Mouse (Mus musculus): ENCODE measurements around the gene Rbl2. TPM values are rescaled to one million over a fixed set of nuclear protein-coding genes. Genes with fewer than 3 reads are reported as not detected.
A peak's percentile ranks its signal among the peaks of the same experiment; 100 is the strongest.

Gene Rbl2
- polyA plus RNA-seq, 1 experiment = 21.5 TPM

- no peak overlapping the region for H3K4me3 ChIP-seq (ENCODE audit: extremely low read depth, insufficient read depth, insufficient read length)
- TF ChIP-seq POLR2A (IDR thresholded peaks at IDR 0.05; ENCODE audit: low read depth, low read length) (no peak), CTCF (IDR thresholded peaks at IDR 0.05; ENCODE audit: extremely low read depth, insufficient read depth, insufficient read length, insufficient replicate concordance) (no peak)
- H3K36me3 ChIP-seq (ENCODE audit: control insufficient read depth, insufficient read depth, low read length) = peaks cover 4% of the 10 kb centered on the region; the same call in 1 of the 2 replicates
- no peaks in the 10 kb centered on the region for H3K27me3 ChIP-seq (ENCODE audit: control insufficient read depth, insufficient read depth, low read length)
- no peaks in the 10 kb centered on the region for H3K4me1 ChIP-seq (ENCODE audit: control insufficient read depth, insufficient read depth, insufficient read length)
- no peak for DNase-seq (ENCODE audit: low read depth in 1 of 2, low spot score in 2 of 2)
- no peak overlapping the region for H3K27ac ChIP-seq (ENCODE audit: insufficient read depth, low read length)
- 89% methylated on average over 3 of the region's 3 CpGs for WGBS
Measured at GRCm38 (mm10) chr8:91056848-91057247, 13.0 kb upstream of the Rbl2 start.

DNA sequence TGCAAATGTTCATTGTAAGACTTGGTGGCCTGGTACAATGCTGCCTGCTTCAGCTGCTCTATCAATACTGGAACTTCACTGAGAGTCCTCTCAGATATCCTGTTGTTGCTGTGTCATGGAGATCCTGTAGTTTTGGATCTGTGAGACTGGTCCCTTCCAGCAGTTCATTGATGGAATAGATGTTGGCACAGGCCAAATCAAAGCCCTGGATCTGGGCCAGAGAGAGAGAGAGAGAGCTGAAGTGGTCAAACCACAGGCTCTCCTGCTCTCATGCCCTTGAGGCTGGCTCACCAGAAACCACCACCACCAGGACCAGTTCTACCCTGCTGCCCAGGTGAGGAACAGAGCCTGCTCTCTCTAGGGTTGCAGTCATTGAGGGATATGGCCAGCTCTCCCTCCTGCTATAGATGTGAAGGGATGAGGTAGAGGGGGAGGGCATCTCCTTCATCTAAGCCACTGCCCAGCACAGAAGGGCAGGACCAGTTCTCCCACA is 10.7 kb upstream of the Rbl2 start:
- no peak overlapping the region for H3K4me3 ChIP-seq (ENCODE audit: extremely low read depth, insufficient read depth, insufficient read length)
- no peaks in the 10 kb centered on the region for H3K27me3 ChIP-seq (ENCODE audit: control insufficient read depth, insufficient read depth, low read length)
- H3K4me1 ChIP-seq (ENCODE audit: control insufficient read depth, insufficient read depth, insufficient read length) = no peaks in the 10 kb centered on the region
- H3K27ac ChIP-seq (ENCODE audit: insufficient read depth, low read length) = no peak overlapping the region
- TF ChIP-seq POLR2A (IDR thresholded peaks at IDR 0.05; ENCODE audit: low read depth, low read length) (no peak), CTCF (IDR thresholded peaks at IDR 0.05; ENCODE audit: extremely low read depth, insufficient read depth, insufficient read length, insufficient replicate concordance) (no peak)
- H3K36me3 ChIP-seq (ENCODE audit: control insufficient read depth, insufficient read depth, low read length) = no peaks in the 10 kb centered on the region; the same call in 1 of the 2 replicates
- no peak for DNase-seq (ENCODE audit: low read depth in 1 of 2, low spot score in 2 of 2)

DNA sequence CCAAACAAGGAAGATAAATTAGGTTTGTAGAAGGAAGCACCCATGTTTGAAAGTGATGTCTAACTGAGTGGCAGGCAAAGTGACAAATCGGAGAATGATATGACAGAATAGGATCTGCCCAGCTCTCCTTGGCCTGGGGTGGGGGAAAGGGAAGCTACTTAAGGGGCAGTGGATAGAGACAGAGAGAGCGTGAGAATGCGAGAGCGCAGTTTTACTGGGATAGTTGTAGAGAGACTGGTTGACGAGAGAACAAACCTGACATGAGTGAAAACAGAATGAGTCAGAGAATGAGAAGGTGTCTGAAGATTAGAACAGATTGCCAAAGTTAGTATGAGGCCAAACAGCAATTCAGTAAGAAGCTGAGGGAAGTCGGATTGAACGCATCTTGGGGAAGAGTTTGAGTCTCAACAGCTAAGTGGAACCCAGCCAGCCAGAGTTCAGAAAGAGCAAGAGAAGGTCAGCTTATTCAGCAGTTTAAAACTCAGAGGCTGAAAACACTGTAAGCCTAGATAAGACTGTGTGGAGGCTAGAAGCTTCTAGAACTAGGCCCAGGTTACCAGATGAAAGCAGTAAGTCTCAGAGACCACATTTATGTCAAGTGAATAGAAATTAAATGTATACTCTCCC is 9.9 kb upstream of the Rbl2 start:
- Histone ChIP-seq H3K4me3 (ENCODE audit: extremely low read depth, insufficient read depth, insufficient read length) (no peak overlapping the region), H3K27ac (ENCODE audit: insufficient read depth, low read length) (no peak overlapping the region), H3K27me3 (ENCODE audit: control insufficient read depth, insufficient read depth, low read length) (no peaks in the 10 kb centered on the region), H3K4me1 (ENCODE audit: control insufficient read depth, insufficient read depth, insufficient read length) (no peaks in the 10 kb centered on the region), H3K36me3 (ENCODE audit: control insufficient read depth, insufficient read depth, low read length) (no peaks in the 10 kb centered on the region; the same call in 1 of the 2 replicates)
- no peak for TF ChIP-seq CTCF (IDR thresholded peaks at IDR 0.05; ENCODE audit: extremely low read depth, insufficient read depth, insufficient read length, insufficient replicate concordance)
- no peak for TF ChIP-seq POLR2A (IDR thresholded peaks at IDR 0.05; ENCODE audit: low read depth, low read length)
- 86% methylated on average over 7 of the region's 7 CpGs for WGBS
- DNase-seq (ENCODE audit: low read depth in 1 of 2, low spot score in 2 of 2) = no peak

- 71% methylated on average over 19 of the region's 19 CpGs for WGBS
- no peak overlapping the region for H3K4me3 ChIP-seq (ENCODE audit: extremely low read depth, insufficient read depth, insufficient read length)
- no peak overlapping the region for H3K27ac ChIP-seq (ENCODE audit: insufficient read depth, low read length)
- TF ChIP-seq POLR2A (IDR thresholded peaks at IDR 0.05; ENCODE audit: low read depth, low read length) = no peak
- H3K36me3 ChIP-seq (ENCODE audit: control insufficient read depth, insufficient read depth, low read length) = no peaks in the 10 kb centered on the region
- H3K27me3 ChIP-seq (ENCODE audit: control insufficient read depth, insufficient read depth, low read length) = no peaks in the 10 kb centered on the region
- H3K4me1 ChIP-seq (ENCODE audit: control insufficient read depth, insufficient read depth, insufficient read length) = no peaks in the 10 kb centered on the region
- DNase-seq (ENCODE audit: low read depth in 1 of 2, low spot score in 2 of 2) = no peak
Measured at GRCm38 (mm10) chr8:91060555-91061471, 9.0 kb upstream of the Rbl2 start.

- Histone ChIP-seq H3K27me3 (ENCODE audit: control insufficient read depth, insufficient read depth, low read length) (no peaks in the 10 kb centered on the region), H3K4me3 (ENCODE audit: extremely low read depth, insufficient read depth, insufficient read length) (no peak overlapping the region), H3K4me1 (ENCODE audit: control insufficient read depth, insufficient read depth, insufficient read length) (no peaks in the 10 kb centered on the region), H3K27ac (ENCODE audit: insufficient read depth, low read length) (no peak overlapping the region), H3K36me3 (ENCODE audit: control insufficient read depth, insufficient read depth, low read length) (no peaks in the 10 kb centered on the region)
- DNase-seq (ENCODE audit: low read depth in 1 of 2, low spot score in 2 of 2) = no peak
- 18% methylated on average over 4 of the region's 4 CpGs for WGBS
- TF ChIP-seq CTCF (IDR thresholded peaks at IDR 0.05; ENCODE audit: extremely low read depth, insufficient read depth, insufficient read length, insufficient replicate concordance) (no peak), POLR2A (IDR thresholded peaks at IDR 0.05; ENCODE audit: low read depth, low read length) (no peak)
Measured at GRCm38 (mm10) chr8:91065179-91065578, 4.7 kb upstream of the Rbl2 start.

DNA sequence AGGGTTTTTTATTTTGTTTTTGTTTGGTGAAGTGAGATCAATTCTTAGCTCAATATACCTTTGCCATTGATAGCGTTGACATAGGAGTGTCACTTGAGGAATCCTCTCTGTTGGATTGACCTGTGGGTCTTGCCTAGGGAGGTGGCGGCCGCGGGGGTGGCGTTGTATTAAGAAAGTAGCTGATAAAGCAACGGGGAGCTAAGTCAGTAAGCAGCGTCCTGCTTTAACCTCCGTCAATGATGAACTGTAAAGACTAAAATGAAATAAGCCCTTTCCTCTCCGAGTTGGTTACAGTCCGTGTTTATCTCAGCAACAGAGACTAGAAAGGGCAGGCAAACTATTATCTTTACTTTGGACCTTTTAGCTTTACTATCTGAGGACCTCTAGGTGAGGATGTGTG is 450 bp upstream of the Rbl2 start:
- no peaks in the 10 kb centered on the region for H3K36me3 ChIP-seq (ENCODE audit: control insufficient read depth, insufficient read depth, low read length)
- H3K4me1 ChIP-seq (ENCODE audit: control insufficient read depth, insufficient read depth, insufficient read length) = peaks cover 8% of the 10 kb centered on the region
- WGBS = 19% methylated on average over 10 of the region's 10 CpGs
- no peak overlapping the region for H3K27ac ChIP-seq (ENCODE audit: insufficient read depth, low read length)
- no peaks in the 10 kb centered on the region for H3K27me3 ChIP-seq (ENCODE audit: control insufficient read depth, insufficient read depth, low read length)
- no peak for DNase-seq (ENCODE audit: low read depth in 1 of 2, low spot score in 2 of 2)
- peak overlapping the region; percentile 29; the same call in 1 of the 2 replicates for H3K4me3 ChIP-seq (ENCODE audit: extremely low read depth, insufficient read depth, insufficient read length)
- TF ChIP-seq CTCF (IDR thresholded peaks at IDR 0.05; ENCODE audit: extremely low read depth, insufficient read depth, insufficient read length, insufficient replicate concordance) = no peak
- no peak for TF ChIP-seq POLR2A (IDR thresholded peaks at IDR 0.05; ENCODE audit: low read depth, low read length)
